Mouse (Mus musculus): ENCODE results near the gene Rtkn.

- TF ChIP-seq EP300 (IDR thresholded peaks at IDR 0.05; ENCODE audit: insufficient read depth, low read depth, low read length) (peak; percentile 64; the same call in 1 of the 2 replicates), CTCF (IDR thresholded peaks at IDR 0.05) (peak; percentile 68)
Observed at GRCm38 (mm10) chr6:83101316-83101687, 34.0 kb upstream of the Rtkn start, which contains the start of the genes Ccdc142 and Gm42688.
